Mouse (Mus musculus): ENCODE data around the gene Flrt1.

DNA sequence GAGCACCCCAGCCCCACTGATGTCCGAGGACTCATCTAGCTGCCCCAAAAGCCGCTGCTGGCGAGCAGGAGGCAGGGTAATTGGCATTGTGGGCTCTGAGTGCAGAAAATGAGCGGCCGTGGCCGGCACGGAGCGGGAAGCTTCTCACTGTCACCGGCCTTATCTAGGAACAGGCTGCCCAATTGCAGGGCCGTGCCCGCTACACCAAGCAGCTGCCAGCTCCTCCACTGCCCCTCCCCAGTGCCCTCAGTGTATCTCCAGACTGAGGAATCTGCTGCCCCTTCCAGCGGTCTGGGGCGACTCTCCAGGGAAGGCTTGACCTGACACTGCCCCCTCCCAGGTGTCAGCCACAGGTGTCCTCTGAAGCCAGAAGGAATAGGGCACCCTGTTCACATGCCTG is 40.8 kb upstream of the Flrt1 start:
- TF ChIP-seq USF1 (IDR thresholded peaks at IDR 0.05; ENCODE audit: low read depth) = no peak
- peak in 2 of 3 experiments; percentile 87 to 92 for TF ChIP-seq MYOG (IDR thresholded peaks at IDR 0.05; ENCODE audit: control insufficient read depth in 1 of 3, insufficient read depth in 1 of 3, insufficient read length in 2 of 3, low read depth in 2 of 3)
- TF ChIP-seq POLR2A (IDR thresholded peaks at IDR 0.05; ENCODE audit: insufficient read length, low read depth) = no peak
- TF ChIP-seq E2F4 (IDR thresholded peaks at IDR 0.05; ENCODE audit: insufficient read depth) = no peak
- TF ChIP-seq POLR2AphosphoS2 (IDR thresholded peaks at IDR 0.05; ENCODE audit: insufficient read length, low read depth) = no peak
- no peak for TF ChIP-seq MAX (IDR thresholded peaks at IDR 0.05; ENCODE audit: low read depth)
- no peak for TF ChIP-seq SRF (IDR thresholded peaks at IDR 0.05; ENCODE audit: control insufficient read depth, insufficient read length, low read depth)
- peak in 2 of 3 experiments; percentile 67 to 88 for TF ChIP-seq MYOD1 (IDR thresholded peaks at IDR 0.05; ENCODE audit: control insufficient read depth in 1 of 3, insufficient read length in 2 of 3, low read depth in 2 of 3)
- TF ChIP-seq TCF12 (IDR thresholded peaks at IDR 0.05; ENCODE audit: insufficient read depth, poor library complexity, severe bottlenecking) = no peak
